Mouse (Mus musculus) hindbrain, postnatal 0 days (tissue): ENCODE results near the gene Tigd3. TPM values are rescaled to one million over a fixed set of nuclear protein-coding genes. Genes with fewer than 3 reads are reported as not detected.

Experiments
- ATAC-seq: fragments of 200-750 bp; cut with Nextera tagmentation; 2 replicates; pipeline ENCODE4 v1.8.0; 2017; ENCODE audit warnings: mild to moderate bottlenecking, moderate TSS enrichment, moderate library complexity
- DNase-seq: peaks from one replicate; pipeline ENCODE4 v3.0.0-alpha.2; 2015; ENCODE audit warnings: low spot score
- H3K27ac ChIP-seq: fragments of 300-500 bp; sonication (generic); 2 replicates; pipeline ENCODE4 v1.5.1; 2014; ENCODE audit warnings: mild to moderate bottlenecking
- H3K27me3 ChIP-seq: fragments of 300-500 bp; sonication (generic); 2 replicates; pipeline ENCODE4 v1.6.1; 2014; ENCODE audit warnings: low read length, mixed read lengths; ENCODE audit not compliant: insufficient read depth
- H3K36me3 ChIP-seq: fragments of 300-500 bp; sonication (generic); 2 replicates; pipeline ENCODE4 v1.6.1; 2014; ENCODE audit warnings: low read length, mixed read lengths; ENCODE audit not compliant: insufficient read depth
- H3K4me1 ChIP-seq: fragments of 300-500 bp; sonication (generic); 2 replicates; pipeline ENCODE4 v1.6.1; 2014; ENCODE audit warnings: antibody characterized with exemption, low read length, mixed read lengths; ENCODE audit not compliant: insufficient read depth
- H3K4me2 ChIP-seq: fragments of 300-500 bp; sonication (generic); 2 replicates; pipeline ENCODE4 v1.6.1; 2014; ENCODE audit warnings: low read depth, mild to moderate bottlenecking, low read length, moderate library complexity, mixed read lengths
- H3K4me3 ChIP-seq: fragments of 300-500 bp; sonication (generic); 2 replicates; pipeline ENCODE4 v1.5.1; 2014; ENCODE audit warnings: low read length
- H3K9ac ChIP-seq: fragments of 300-500 bp; sonication (generic); replicated peaks from 2 replicates; pipeline ENCODE4 v1.6.1; 2014; ENCODE audit warnings: mild to moderate bottlenecking, low read length, moderate library complexity, mixed read lengths
- H3K9me3 ChIP-seq: fragments of 300-500 bp; sonication (generic); 2 replicates; pipeline ENCODE4 v1.6.1; 2016; ENCODE audit warnings: low read length, mixed read lengths
- CTCF ChIP-seq: IDR thresholded peaks from 2 replicates; pipeline ENCODE4 v1.5.1; 2016; ENCODE audit warnings: antibody characterized with exemption, control low read depth, low read depth
- WGBS: fragments of 180-500 bp; shearing (Covaris S2); extraction: QIAGEN DNeasy Blood & Tissue Kit; methylation state at CpG from one replicate; pipeline ENCODE4 v1.1.7; 2014; 5-methylcytosine and 5-hydroxymethylcytosine counted together
- polyA plus RNA-seq: library from polyadenylated mRNA; unstranded; fragments of >200 nt; fragmentation: Nextera tagmentation; extraction: Ambion mirVana; gene quantifications from 2 replicates; pipeline ENCODE4 v1.2.1, GENCODE M21; 2015
- total RNA-seq: library from RNA; depleted of rRNA; stranded (reverse); fragments of >200 nt; gene quantifications from 2 replicates; pipeline ENCODE4 v1.2.3, GENCODE M21; 2014

Tigd3 gene
- total and polyA plus RNA-seq, 2 experiments from 2014 or later: 7.1 to 7.5 TPM

GRCm38 (mm10) chr19:5848032-5848825, 45.7 kb downstream of the Tigd3 start:
- peaks cover 17% of the 10 kb centered on the region; the same call in 1 of the 2 replicates for H3K36me3 ChIP-seq
- peak overlapping the region; percentile 95 for H3K27ac ChIP-seq
- peak overlapping the region; percentile 40; the same call in 1 of the 2 replicates for H3K9ac ChIP-seq
- no peak overlapping the region for H3K4me3 ChIP-seq
- peak overlapping the region; percentile 60 for H3K4me2 ChIP-seq
- no peaks in the 10 kb centered on the region for H3K27me3 ChIP-seq
- DNase-seq (peak; percentile 63), ATAC-seq (no peak)
- H3K4me1 ChIP-seq: peaks cover 30% of the 10 kb centered on the region
- no peaks in the 10 kb centered on the region for H3K9me3 ChIP-seq
- TF ChIP-seq CTCF: no peak
- WGBS: 43% methylated on average over 14 of the region's 14 CpGs

- ATAC-seq (no peak), DNase-seq (no peak)
- Histone ChIP-seq H3K4me1 (peaks cover 35% of the 10 kb centered on the region), H3K4me2 (peak overlapping the region; percentile 60), H3K9ac (peak overlapping the region; percentile 40; the same call in 1 of the 2 replicates), H3K4me3 (no peak overlapping the region), H3K27ac (peak overlapping the region; percentile 95), H3K27me3 (no peaks in the 10 kb centered on the region), H3K36me3 (peaks cover 9% of the 10 kb centered on the region; the same call in 1 of the 2 replicates), H3K9me3 (no peaks in the 10 kb centered on the region)
- no peak for TF ChIP-seq CTCF
- 30% methylated on average over 4 of the region's 4 CpGs for WGBS
Measured at GRCm38 (mm10) chr19:5847306-5847796, 46.6 kb downstream of the Tigd3 start.

- TF ChIP-seq CTCF: no peak
- Histone ChIP-seq H3K4me1 (peaks cover 38% of the 10 kb centered on the region), H3K27me3 (no peaks in the 10 kb centered on the region), H3K9ac (peak overlapping the region; percentile 40), H3K4me3 (peak overlapping the region; percentile 21), H3K9me3 (no peaks in the 10 kb centered on the region), H3K4me2 (peak overlapping the region; percentile 60), H3K36me3 (peaks cover 3% of the 10 kb centered on the region; the same call in 1 of the 2 replicates), H3K27ac (peak overlapping the region; percentile 95)
- DNase-seq (peak; percentile 93), ATAC-seq (peak; percentile 92)
- 0% methylated on average over 16 of the region's 16 CpGs for WGBS
Measured at GRCm38 (mm10) chr19:5846557-5847305, 47.2 kb downstream of the Tigd3 start.

- no peak for DNase-seq
- Histone ChIP-seq H3K9ac (peak overlapping the region; percentile 40), H3K4me3 (peak overlapping the region; percentile 21), H3K27me3 (no peaks in the 10 kb centered on the region), H3K36me3 (no peaks in the 10 kb centered on the region), H3K27ac (peak overlapping the region; percentile 95), H3K4me1 (peaks cover 38% of the 10 kb centered on the region), H3K4me2 (peak overlapping the region; percentile 60), H3K9me3 (no peaks in the 10 kb centered on the region)
- TF ChIP-seq CTCF: peak; percentile 48
- 0% methylated on average over 7 of the region's 7 CpGs for WGBS
- ATAC-seq: peak; percentile 62
Measured at GRCm38 (mm10) chr19:5846154-5846553, 47.8 kb downstream of the Tigd3 start.

GRCm38 (mm10) chr19:5845319-5846135, 48.4 kb downstream of the Tigd3 start:
- peaks cover 38% of the 10 kb centered on the region for H3K4me1 ChIP-seq
- H3K36me3 ChIP-seq: no peaks in the 10 kb centered on the region
- 6% methylated on average over 45 of the region's 45 CpGs for WGBS

GRCm38 (mm10) chr19:5844831-5845318, 49.1 kb downstream of the Tigd3 start:
- H3K4me3 ChIP-seq: peak overlapping the region; percentile 33

More at GRCm38 (mm10) chr19:5845319-5846135, 48.4 kb downstream of the Tigd3 start:
- peak overlapping the region; percentile 33 for H3K4me3 ChIP-seq
- no peaks in the 10 kb centered on the region for H3K9me3 ChIP-seq
- DNase-seq: peak; percentile 97
- H3K4me2 ChIP-seq: peak overlapping the region; percentile 60
- H3K9ac ChIP-seq: peak overlapping the region; percentile 40
- ATAC-seq: peak; percentile 75
- H3K27ac ChIP-seq: peak overlapping the region; percentile 95
- TF ChIP-seq CTCF: peak; percentile 57
- no peaks in the 10 kb centered on the region for H3K27me3 ChIP-seq

More at GRCm38 (mm10) chr19:5844831-5845318, 49.1 kb downstream of the Tigd3 start:
- Histone ChIP-seq H3K9me3 (no peaks in the 10 kb centered on the region), H3K27ac (peak overlapping the region; percentile 95), H3K36me3 (no peaks in the 10 kb centered on the region), H3K4me2 (peak overlapping the region; percentile 60), H3K4me1 (peaks cover 37% of the 10 kb centered on the region), H3K9ac (peak overlapping the region; percentile 40), H3K27me3 (no peaks in the 10 kb centered on the region)
- no peak for DNase-seq
- no peak for ATAC-seq
- 79% methylated on average over 12 of the region's 12 CpGs for WGBS
- TF ChIP-seq CTCF: no peak
